Mouse (Mus musculus): ENCODE data around the gene Nupl1.

DNA sequence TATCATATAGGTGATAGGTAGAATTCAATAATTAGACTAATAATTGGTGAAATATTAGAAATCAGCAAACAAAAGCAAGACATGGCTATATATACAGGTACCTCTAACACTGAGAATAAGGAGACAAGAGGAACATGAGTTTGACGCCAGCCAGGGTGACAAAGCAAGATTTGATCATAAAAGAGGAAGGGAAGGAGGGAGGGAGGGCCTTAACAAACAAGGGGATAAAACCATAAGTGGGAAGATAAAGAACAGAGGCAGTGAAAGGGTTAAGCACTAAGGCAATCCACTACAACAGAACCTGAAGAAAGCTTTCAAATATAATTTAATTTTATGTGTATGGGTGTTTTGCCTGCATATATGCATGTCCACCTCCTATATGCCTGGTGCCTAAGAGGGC lies 56.6 kb downstream of the Nupl1 start:
- TF ChIP-seq POLR2A (IDR thresholded peaks at IDR 0.05; ENCODE audit: low read depth, low read length) (no peak), CTCF (conservative IDR thresholded peaks at IDR 0.05; ENCODE audit: insufficient read depth, insufficient read length, low read depth, low read length) (no peak)
